Mouse (Mus musculus) c-Kit-positive CD71-negative TER-119-negative erythroid progenitor cells, embryonic 14.5 days (primary cell): ENCODE measurements at regions not wholly inside any gene's neighbourhood (a gene's known extent, or its start where the extent isn't known, plus 50 kb on each side); places are given as distances from the start of the nearest gene placed in this dataset.

ENCODE experiments used
- DNase-seq: peaks from one replicate; pipeline ENCODE4 v3.0.0-alpha.2; 2013; ENCODE audit warnings: low read depth

DNA sequence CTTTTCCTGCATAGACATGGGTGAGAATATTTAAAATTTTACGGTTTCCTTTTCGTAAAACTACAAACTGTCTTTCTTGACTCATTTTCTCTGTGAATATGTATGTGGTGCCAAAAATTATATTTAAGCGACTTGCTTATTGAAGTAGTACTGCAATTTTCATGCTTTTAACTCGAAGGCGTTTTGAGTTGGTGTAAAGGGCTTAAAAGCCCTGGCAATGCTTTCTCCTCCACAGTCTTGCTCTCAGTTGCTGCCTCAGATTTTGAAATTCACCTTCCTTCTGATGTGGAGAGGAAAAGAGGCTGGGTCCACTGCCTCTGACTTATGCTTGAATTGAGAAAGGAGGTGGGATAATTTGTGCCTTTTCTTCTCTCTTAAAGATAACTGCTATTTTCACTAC is 629.6 kb upstream of the Nrsn1 start:
- no peak for DNase-seq

DNA sequence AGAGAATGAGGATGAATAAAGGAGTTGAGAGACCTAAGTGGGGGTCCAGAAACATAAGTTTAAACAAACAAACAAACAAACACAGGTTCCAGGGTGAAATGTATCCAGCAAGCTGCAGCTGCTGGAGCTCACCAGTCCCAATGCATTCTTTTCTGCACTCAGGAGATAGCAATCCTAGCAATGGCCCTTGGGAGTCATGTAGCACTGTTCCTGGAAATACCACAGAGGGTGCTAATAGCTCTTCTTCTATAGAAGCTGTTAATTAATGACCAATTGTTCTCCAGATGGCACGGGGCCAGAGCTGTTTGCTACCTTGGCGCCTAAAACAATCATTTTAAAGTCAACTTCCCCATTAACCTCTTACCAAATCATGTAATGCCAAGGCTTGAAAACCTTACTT is 622.8 kb upstream of the Nrsn1 start:
- no peak for DNase-seq

DNA sequence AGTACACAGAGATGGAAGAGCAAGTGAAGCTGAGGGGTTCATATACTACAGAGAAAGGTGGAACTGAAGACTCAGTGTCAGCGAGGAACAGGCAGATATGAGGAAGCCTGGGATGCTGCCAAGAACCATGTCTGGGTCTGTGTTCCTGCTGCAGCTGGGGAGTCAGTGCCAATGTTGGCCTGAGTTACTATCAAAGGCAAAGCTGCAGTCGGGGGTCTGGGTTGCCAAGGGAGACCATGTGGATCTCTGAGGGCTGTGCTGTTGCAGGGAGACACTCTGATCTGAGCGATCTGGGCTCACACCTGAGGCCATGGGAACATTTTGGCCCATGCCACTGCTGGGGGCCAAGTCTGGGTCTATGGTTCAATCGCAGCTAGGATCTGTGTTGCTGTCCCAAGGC is 612.5 kb upstream of the Nrsn1 start:
- DNase-seq = no peak

DNA sequence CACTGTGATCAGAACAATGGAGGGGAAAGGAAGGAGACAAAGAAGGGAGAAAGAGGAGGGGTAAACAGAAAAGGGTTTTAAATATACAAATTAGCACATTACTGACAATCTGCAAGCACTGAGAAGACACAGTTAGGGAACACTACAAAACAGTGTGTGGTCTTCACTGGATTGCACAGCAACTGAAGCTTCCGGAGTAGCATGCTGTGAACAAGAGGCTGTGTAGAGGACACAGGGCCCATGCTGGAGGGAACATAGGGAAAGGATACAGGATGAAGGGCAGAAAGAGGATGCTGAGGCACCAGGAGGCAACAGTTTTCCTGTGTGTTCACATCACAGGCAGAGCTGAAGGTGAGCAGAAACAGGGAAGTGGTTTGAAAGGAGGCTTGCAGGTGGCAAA is 598.6 kb upstream of the Nrsn1 start:
- no peak for DNase-seq

DNA sequence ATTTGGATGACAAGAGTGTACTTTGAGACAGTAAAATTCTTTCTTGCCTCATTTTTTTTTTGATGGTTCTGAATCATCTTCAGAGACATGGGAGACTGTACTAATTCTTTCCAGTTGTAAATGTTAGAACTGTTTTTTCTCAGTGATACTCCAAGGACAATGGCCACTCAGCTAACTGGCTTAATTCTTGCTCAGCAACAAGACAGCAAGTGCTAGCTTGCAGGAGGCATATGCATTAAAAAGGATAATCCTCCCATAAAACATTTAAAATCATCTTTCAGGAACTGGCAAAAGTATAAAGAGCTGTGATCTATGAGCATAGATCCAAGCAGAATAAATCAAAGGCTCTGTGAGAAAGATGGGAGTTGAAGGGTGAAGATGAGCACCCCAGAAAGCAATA is 587.9 kb upstream of the Nrsn1 start:
- no peak for DNase-seq

DNA sequence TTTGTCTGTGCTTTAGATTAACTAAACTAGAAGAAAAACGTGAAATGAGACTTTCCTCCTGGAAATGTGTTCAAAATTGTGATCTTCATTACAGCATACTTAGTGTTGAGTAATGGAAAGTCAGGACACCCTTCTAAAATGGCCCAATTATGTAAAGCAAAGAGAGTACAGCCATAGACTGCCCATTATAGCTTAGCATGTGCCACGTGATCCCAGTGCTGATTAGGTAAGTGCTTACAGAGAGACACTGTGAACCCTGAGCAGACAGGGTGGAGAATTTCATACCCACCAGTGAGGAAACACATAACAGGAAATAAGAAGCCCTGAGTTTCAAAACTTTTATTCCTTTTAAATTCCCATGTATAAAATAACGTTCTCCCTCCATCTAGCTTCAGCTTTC is 587.3 kb upstream of the Nrsn1 start:
- DNase-seq = no peak

DNA sequence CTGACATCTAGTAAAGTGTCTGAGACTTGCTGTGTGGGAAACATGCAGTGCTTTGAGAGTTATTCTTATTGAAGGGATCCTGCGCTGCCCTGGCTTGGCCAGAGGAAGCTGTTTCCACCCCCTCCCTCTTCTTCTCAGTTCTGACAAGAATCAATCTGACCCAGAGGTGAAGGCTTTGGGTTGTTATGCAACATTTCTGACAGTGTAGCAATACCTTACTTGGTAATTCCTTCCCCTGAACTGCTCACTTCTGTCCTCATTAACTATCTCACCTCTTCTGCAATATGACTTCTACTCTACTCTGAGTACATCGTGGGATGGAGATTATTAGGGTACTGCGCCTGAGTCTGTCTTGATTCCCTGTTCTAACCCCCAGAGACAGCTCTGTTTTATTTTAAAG is 586.8 kb upstream of the Nrsn1 start:
- no peak for DNase-seq

DNA sequence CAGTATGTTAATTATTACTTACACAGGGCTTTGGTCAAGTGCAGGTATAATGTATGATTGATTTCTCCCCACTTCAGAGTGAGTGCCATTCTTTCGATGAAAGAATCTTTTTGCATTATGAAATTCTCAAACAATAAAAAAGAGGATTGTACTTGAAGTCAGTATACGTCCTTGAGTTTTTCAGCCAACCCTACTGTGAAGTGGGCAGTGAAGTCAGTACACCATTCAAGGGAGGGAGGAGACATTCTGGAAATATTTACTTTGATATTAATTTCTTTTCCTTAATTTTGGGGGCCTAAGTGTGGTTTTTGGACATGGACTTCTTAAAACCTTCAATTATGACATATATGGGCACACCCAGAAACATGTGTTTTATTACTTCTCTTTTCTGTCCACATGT is 586.2 kb upstream of the Nrsn1 start:
- no peak for DNase-seq

DNA sequence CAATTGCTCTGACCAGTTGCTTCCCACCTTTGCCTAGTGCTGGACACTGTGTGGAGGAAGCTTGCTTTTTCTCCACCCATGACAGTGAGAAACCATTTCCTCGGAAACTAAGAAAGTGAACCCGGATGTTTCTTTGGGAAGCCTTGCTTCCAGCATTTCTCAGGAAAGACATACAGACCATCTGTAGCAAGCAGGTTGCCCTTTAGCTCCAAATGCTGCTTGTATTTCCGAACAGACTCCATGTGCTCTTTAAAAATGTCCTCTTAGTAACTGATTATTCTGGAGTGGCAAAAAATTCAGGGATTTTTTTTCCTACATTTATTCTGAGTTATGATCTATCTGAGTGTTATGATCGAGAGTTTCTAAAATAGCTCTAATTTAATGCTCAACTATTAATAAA is 577.9 kb upstream of the Nrsn1 start:
- no peak for DNase-seq

DNA sequence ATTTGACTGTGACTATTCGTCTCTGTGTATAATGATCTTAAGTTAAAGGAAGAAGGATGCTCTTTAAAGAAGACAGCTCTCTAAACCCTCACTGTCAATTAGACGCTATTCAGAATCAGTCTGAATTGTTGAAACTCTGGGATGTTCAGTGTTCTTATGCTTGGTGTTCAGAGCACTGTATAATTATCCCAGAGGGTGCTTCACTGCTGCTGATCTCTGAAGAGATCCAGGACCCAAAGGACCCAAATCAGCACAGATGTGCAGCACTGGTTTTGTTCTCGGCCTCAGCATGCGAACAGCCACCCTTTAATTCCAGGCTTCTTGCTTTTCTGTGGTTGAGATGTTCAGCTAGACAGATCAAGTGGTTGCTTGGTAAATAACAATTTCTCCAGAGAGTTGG is 567.9 kb upstream of the Nrsn1 start:
- DNase-seq = no peak

DNA sequence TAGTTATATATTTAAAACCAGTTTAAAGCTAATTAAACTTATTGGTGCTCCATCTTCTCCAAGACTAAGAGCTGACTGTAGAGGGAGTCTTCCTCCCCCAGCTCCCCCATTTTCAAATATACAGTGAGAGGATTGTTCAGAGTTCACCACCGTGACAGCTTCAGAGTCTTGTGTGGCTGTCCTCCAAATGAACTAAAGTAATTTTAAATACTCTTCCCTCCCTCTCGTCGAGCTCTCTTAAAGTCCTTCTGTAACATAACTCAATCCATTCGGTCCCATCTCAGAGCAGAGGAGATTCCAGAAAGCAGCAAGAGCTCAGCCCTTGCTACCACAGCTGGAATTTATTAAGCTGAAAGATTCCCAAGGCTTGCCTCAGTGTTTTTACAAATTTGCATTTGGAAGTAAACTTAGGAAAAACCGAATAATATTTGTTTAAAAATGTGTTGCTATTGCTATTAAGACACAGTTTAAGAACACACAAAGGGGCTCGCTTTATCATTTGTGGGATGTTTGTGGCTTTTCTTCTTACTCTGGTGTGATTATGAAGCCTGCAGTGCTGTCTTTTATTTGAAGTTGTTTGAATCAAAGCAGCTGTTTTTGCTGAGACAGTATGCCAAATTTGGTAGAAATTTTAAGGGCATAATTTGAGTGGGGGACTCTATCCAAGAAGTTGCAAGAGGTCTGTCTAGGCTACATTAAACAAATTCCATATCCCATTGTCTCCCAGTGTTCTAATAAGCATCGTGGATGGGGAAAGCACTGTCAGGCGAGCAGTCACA is 559.0 kb upstream of the Nrsn1 start:
- DNase-seq = no peak

DNA sequence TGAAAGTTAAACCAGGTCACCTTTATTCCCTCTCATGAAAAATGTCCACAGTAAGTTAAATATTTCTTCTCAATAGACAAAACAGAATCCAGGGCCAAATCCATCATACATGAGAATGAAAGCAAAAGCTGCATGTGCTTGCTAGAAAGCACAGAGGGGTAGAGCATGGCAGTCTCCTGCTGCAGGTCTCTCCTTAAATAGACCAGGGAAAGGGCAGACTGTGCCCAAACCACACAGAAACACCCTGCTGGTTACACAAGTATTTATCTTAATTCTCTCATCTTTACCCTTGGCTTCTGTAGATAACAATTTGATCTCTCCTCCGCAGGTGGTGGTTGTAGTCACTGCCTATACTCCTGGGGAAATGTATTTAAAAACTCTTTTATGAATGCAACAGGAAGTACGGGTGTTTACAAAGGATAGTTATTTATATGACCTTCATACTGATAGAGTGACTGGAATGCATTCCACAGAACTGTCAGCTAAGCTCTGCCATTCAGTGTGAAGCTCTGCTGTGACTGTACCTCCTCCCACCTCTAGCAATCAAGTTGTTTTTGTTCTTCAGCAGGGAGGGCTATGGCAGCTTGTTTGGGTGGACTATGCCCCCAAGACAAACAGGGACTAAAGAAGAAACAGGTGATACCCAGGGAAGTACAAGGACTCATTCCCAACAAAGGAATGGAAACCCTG is 538.4 kb upstream of the Nrsn1 start:
- DNase-seq = no peak

DNA sequence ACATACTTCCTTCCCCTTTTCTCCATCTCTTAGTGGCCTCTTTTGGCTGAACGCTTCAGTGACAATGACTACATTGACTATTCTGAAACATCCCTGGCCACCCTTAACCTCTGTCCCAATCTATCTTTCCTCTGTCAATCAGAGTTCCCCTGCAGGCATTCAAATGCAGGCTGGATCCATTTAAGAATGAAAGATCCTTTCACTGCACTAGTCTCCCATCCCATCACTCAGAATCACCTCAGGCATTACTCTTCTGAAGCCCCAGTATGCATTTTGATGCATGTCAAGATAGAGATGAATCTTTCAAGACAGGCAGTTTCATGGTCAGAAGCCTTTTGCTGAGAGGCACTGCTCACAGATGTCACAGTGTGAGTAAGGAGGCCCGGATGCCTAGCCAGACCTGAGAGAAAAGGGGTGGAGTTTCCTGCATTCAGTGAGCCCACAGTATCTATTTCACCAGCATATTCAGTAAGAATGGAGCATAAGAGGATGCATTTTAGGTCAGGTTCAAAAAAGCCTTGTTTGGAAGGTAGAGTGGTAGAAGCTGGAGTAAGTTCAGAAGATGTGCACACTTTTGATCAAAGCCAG is 523.0 kb upstream of the Nrsn1 start:
- DNase-seq = no peak

DNA sequence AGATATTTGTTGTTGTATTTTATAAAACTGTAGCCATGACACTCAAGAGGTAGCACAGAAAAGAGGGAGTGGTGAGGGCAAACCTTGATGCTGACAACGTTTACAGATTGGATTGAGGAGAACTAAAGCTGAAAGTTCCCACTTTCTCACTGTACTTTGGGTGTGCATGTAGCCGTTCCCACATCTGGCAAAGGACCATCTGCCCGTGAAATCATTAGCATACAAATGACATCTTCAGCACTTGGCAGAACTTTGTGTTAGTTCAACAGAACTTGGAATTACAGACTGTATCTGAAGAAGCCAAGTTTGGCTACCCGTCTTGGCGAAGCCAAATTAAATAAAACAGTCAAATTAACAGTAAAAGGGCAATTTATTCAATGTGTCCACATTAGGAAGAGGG is 510.9 kb upstream of the Nrsn1 start:
- no peak for DNase-seq

DNA sequence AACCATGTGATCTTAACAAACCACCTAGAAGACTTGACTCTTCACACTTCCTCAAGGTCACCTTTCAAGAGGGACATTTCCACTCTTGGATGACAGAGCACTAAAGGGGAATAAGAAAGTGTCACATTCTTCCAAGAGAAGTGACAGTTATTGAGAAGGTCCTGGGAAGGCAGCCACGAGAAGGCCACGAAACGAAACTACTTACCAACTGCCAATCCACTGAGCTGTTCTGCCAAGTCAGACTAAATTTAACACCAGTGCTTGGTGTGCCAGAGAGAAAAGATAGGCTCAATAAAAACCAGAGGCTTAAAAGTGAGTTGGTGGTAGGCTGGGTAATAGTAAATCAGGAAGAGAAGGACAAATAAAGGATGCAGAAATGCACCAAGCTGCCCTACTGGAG is 507.4 kb upstream of the Nrsn1 start:
- no peak for DNase-seq

DNA sequence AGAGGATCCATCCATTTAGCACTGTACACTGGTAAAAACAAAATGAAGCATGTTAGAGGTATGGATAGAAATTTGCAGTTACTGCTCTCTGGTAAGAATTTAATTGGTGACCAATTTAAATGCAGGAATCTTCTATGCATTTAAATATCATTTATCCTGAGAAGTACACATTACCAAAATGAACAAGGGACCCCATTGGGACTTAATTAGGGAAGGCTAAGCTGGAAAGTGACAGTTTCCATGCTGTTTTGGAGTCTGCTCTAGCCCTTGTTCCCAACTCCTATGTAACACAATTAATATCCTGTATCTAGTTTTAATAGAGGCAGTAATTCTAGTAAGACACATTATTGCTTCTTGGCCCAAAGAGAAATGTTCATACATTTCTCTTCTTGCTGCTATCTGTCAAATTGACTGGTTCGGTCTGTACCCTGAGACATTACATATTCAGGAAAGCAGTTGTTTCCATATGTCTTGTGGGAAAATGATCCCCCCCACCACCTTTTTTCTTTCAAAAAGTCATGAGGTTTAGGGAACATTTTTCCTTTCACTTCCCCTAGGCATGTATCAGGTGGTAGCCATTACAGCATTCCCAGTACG is 504.4 kb upstream of the Nrsn1 start:
- DNase-seq = no peak

DNA sequence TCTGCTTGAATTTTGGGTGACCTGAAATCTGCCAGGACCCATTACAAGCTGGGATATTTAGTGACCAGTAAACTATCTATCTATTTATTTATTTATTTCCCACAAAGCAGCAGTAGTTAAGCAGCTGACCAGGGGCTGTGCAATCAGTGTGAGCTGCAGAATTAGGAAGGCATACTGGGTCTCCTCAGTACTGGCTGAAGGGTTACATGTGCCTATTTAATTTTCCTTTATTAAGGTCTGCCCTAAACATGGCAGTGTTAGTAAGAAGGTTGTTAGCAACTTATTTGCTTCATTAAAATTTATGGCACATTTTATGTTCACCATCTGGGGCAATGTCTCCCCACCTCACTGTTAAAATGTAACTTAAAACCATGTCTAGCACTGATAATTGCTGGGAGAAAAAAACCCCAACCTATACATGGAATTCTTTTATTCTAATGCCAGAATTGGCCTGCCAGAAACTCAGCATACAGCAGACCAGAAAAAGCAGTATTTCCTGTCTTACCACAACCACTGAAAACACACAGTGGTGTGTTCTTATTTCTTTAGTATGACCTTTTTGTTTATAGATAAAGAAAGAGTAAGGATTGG is 484.3 kb upstream of the Nrsn1 start:
- DNase-seq = no peak

DNA sequence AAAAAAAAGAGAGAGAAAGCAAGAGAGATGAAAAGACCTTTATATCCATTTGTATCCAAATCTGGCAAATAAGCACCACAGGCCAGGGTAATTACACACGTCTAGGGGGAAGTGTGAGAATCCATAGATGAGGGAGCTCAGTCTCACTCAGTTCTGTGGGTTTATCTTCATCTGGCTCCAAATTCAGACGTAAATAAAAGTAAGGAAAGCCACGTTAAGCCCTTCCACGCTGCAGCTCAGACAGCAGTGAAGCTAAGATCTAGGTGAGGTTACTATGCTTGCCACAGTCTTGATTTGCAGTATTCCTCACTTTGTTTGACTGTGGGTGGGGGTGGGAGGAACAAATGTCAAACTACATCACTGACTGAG is 481.1 kb upstream of the Nrsn1 start:
- no peak for DNase-seq

DNA sequence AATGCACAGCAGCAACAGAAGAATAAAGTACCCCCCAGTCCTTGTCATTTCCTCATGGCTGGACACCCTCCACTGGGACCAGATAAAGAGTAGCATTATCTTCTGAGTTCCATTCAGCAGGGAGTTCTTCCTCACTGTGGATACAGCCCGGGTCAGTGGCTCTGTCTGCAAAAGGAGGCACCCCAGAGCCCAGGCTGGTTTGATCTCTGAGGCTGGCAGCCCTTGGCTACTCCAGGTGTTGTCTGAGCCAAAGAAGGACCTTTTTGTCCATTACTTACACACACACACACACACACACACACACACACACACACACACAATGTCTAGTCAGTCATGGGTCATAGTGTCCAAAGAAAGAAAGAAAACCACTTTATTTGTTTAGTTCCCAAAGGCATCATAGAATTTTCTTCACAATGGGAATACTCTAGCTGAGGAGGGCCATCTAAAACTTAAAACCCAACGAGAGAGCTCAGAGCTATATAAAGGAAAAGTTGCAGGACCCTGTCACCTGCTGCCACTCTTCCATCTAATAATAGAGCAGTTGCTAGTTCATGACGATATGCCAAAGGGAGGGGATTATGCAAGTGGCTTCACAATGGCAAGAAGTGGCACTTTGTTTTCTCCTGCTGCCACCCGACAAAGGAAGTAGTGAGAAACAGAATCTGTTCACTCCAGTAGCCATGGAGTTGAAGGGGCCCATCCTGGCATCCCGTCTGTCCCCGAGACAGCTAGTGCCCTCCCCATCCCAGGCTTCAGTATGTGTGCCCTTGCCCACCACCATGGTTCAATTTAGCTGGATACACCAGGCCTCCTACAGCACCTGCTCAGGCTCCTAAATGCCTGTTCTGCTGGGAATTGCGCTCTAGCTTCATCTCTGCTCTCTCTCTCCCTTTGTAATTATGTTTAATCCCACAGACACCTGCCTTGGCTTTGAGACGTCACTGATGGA is 480.4 kb upstream of the Nrsn1 start:
- DNase-seq = no peak

DNA sequence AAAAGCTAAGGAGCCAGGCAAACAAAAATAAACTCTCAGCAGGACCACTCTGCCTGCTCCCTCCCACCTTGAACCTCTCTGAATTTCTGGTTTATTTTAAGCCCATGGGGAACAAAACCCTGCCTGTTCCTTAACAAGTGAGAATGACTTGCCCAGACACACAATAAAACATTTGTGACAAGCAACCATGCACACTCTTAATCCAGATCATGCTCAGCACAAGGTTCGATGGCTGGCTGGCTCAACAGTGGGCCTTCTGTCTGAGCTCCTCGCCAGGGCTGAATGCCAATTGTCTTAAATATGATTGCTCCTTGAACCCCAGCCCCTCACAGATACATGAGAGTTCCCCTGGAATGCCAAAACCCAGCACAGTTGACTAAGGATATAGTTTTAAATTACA is 468.3 kb upstream of the Nrsn1 start:
- DNase-seq = no peak

DNA sequence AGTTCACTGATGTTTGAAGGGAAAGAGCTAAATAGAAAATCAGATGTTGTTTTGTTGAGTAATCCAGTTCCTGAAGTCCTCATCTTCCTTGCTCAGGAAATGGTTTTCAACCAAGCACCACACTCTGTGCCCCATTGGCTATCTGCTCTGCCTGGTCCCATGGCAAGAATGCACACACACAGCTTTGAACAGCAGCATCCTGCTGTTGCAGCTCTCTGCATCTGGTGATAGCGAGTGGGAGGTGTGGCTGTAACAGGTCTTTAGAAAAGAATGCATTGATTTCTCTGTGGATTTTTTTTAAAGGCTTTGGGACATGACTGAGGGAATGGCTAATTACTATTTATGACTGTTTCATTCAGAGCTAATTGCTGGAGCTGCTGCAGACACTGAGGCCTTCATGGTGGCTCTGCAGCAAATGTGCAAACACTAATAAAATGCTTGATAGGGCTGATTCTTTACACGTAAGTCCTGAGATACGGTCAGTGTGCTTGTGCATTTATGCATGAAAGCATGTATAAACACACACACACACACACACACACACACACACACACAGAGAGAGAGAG is 459.1 kb upstream of the Nrsn1 start:
- no peak for DNase-seq
